Comparison of ENCODE assay signal across 28 mouse cellular contexts in genomic region chr1:73951178-73951577, GRCm38 (mm10).
DNase-seq lines count a peak whose midpoint lies in the region; ATAC-seq lines count a peak whose summit lies in the region.
"Had no signal": no experiment of that assay in that cellular context is flagged by ENCODE, and none has a peak within 500 bp of the region (broad histone marks: within the 10 kb centered on the region; RNA-seq: fewer than 3 reads in every experiment).

No protein-coding gene starts in this region.

- H3K4me2 ChIP-seq in heart, embryonic 13.5 days = no peak overlapping the region
- H3K4me2 ChIP-seq in heart, embryonic 12.5 days = no peak overlapping the region
- no peak overlapping the region for H3K4me2 ChIP-seq in limb, embryonic 15.5 days
- no peak overlapping the region for H3K4me2 ChIP-seq in hindbrain, embryonic 11.5 days (replicated peaks; ENCODE audit: low read depth, low read length)
- H3K4me2 ChIP-seq: forebrain, embryonic 13.5 days; heart, embryonic 11.5 days; hindbrain, embryonic 12.5 days; intestine, embryonic 15.5 days had no signal

- WGBS in heart, embryonic 13.5 days = 72% methylated on average over 3 of the region's 3 CpGs
- WGBS in heart, embryonic 12.5 days = 92% methylated on average over 3 of the region's 3 CpGs
- 91% methylated on average over 3 of the region's 3 CpGs for WGBS in limb, embryonic 15.5 days
- WGBS in limb, embryonic 10.5 days = 87% methylated on average over 3 of the region's 3 CpGs
- WGBS in hindbrain, embryonic 11.5 days = 92% methylated on average over 3 of the region's 3 CpGs

- H3K27ac ChIP-seq in heart, embryonic 13.5 days (replicated peaks) = peak overlapping the region; percentile 85
- no peak overlapping the region for H3K27ac ChIP-seq in heart, embryonic 12.5 days (ENCODE audit: poor library complexity, severe bottlenecking)
- peak overlapping the region; percentile 11 for H3K27ac ChIP-seq in limb, embryonic 15.5 days
- H3K27ac ChIP-seq in limb, embryonic 10.5 days = no peak overlapping the region
- H3K27ac ChIP-seq in hindbrain, embryonic 11.5 days (ENCODE audit: low read depth, low read length) = no peak overlapping the region
- H3K27ac ChIP-seq: forebrain, embryonic 13.5 days; hindbrain, embryonic 12.5 days; hindbrain, postnatal 0 days; intestine, embryonic 15.5 days; liver, embryonic 14.5 days had no signal

- no peak for ATAC-seq in heart, embryonic 13.5 days (ENCODE audit: extremely low read depth, insufficient number of reproducible peaks, low FRiP score, low TSS enrichment)
- ATAC-seq in heart, embryonic 12.5 days (ENCODE audit: insufficient number of reproducible peaks, low FRiP score) = no peak
- ATAC-seq in limb, embryonic 15.5 days (ENCODE audit: insufficient number of reproducible peaks, low FRiP score, low TSS enrichment, low read depth) = no peak
- no peak for ATAC-seq in hindbrain, embryonic 11.5 days (ENCODE audit: low FRiP score)
- ATAC-seq: forebrain, embryonic 13.5 days; hindbrain, postnatal 0 days; intestine, embryonic 15.5 days; Patski had no signal

- H3K9ac ChIP-seq in heart, embryonic 13.5 days = peak overlapping the region; percentile 47; the same call in 1 of the 2 replicates
- no peak overlapping the region for H3K9ac ChIP-seq in heart, embryonic 12.5 days
- H3K9ac ChIP-seq in limb, embryonic 15.5 days = no peak overlapping the region
- no peak overlapping the region for H3K9ac ChIP-seq in hindbrain, embryonic 11.5 days (ENCODE audit: low read depth, low read length)
- H3K9ac ChIP-seq: forebrain, embryonic 13.5 days; hindbrain, embryonic 12.5 days; intestine, embryonic 15.5 days; liver, embryonic 14.5 days had no signal

- H3K9me3 ChIP-seq in heart, embryonic 13.5 days = no peaks in the 10 kb centered on the region
- H3K9me3 ChIP-seq in heart, embryonic 12.5 days (replicated peaks) = no peaks in the 10 kb centered on the region
- no peaks in the 10 kb centered on the region for H3K9me3 ChIP-seq in limb, embryonic 15.5 days
- no peaks in the 10 kb centered on the region for H3K9me3 ChIP-seq in limb, embryonic 10.5 days (replicated peaks)
- H3K9me3 ChIP-seq in hindbrain, embryonic 11.5 days (ENCODE audit: control insufficient read depth, low read length) = no peaks in the 10 kb centered on the region
- H3K9me3 ChIP-seq: forebrain, embryonic 13.5 days; G1E; hindbrain, embryonic 12.5 days; intestine, embryonic 15.5 days had no signal

- peaks cover 57% of the 10 kb centered on the region for H3K36me3 ChIP-seq in heart, embryonic 13.5 days
- H3K36me3 ChIP-seq in heart, embryonic 12.5 days = peaks cover 59% of the 10 kb centered on the region
- H3K36me3 ChIP-seq in limb, embryonic 15.5 days = peaks cover 31% of the 10 kb centered on the region
- peaks cover 52% of the 10 kb centered on the region for H3K36me3 ChIP-seq in limb, embryonic 10.5 days
- no peaks in the 10 kb centered on the region for H3K36me3 ChIP-seq in hindbrain, embryonic 11.5 days (ENCODE audit: control insufficient read depth, insufficient read depth, low read length)
- H3K36me3 ChIP-seq: G1E had no signal

- DNase-seq in limb, embryonic 10.5 days (ENCODE audit: low spot score) = no peak
- peak; percentile 87 for DNase-seq in brain, adult 2 months (ENCODE audit: low read depth, low spot score)
- DNase-seq in skeletal muscle tissue, adult 2 months (ENCODE audit: low read depth, low spot score) = peak; percentile 58
- DNase-seq in hindbrain, embryonic 11.5 days (ENCODE audit: low spot score) = no peak
- DNase-seq: adrenal gland, postnatal 25 days; B cell, adult 2 months; cerebellum, adult 8-10 months; cerebellum, postnatal 36 days; kidney, adult 8-10 months; kidney, postnatal 10 days; layer of hippocampus, postnatal 36 days; left cerebral cortex, postnatal 4 days; liver; lung, adult 2 months; lung, postnatal 10 days; midbrain, embryonic 14.5 days; thymus, postnatal 4 days had no signal

- H3K4me1 ChIP-seq in heart, embryonic 13.5 days = peaks cover 97% of the 10 kb centered on the region
- H3K4me1 ChIP-seq in heart, embryonic 12.5 days (replicated peaks) = peaks cover 96% of the 10 kb centered on the region
- peaks cover 44% of the 10 kb centered on the region for H3K4me1 ChIP-seq in limb, embryonic 15.5 days
- peaks cover 40% of the 10 kb centered on the region for H3K4me1 ChIP-seq in limb, embryonic 10.5 days
- H3K4me1 ChIP-seq in hindbrain, embryonic 11.5 days (replicated peaks; ENCODE audit: control insufficient read depth, insufficient read depth, low read length) = no peaks in the 10 kb centered on the region

- no peaks in the 10 kb centered on the region for H3K27me3 ChIP-seq in heart, embryonic 13.5 days (replicated peaks)
- no peaks in the 10 kb centered on the region; the same call in 1 of the 2 replicates for H3K27me3 ChIP-seq in heart, embryonic 12.5 days (replicated peaks)
- H3K27me3 ChIP-seq in limb, embryonic 15.5 days = no peaks in the 10 kb centered on the region
- no peaks in the 10 kb centered on the region for H3K27me3 ChIP-seq in limb, embryonic 10.5 days (ENCODE audit: low read depth, poor library complexity, severe bottlenecking)
- no peaks in the 10 kb centered on the region for H3K27me3 ChIP-seq in hindbrain, embryonic 11.5 days (ENCODE audit: control insufficient read depth, insufficient read depth, low read length)
- H3K27me3 ChIP-seq: forebrain, embryonic 13.5 days; hindbrain, embryonic 12.5 days; intestine, embryonic 15.5 days; Patski had no signal

- no peak overlapping the region for H3K4me3 ChIP-seq in heart, embryonic 13.5 days
- H3K4me3 ChIP-seq in heart, embryonic 12.5 days = no peak overlapping the region
- H3K4me3 ChIP-seq in limb, embryonic 15.5 days = no peak overlapping the region
- no peak overlapping the region for H3K4me3 ChIP-seq in limb, embryonic 10.5 days
- no peak overlapping the region for H3K4me3 ChIP-seq in hindbrain, embryonic 11.5 days (ENCODE audit: low read depth, low read length)
- H3K4me3 ChIP-seq: forebrain, embryonic 13.5 days; hindbrain, embryonic 12.5 days; intestine, embryonic 15.5 days had no signal

Comparison
In these comparisons a context has a peak if more than half of its experiments do, and no peak if none do; other contexts are left out.
1. H3K27ac ChIP-seq: peak in heart, embryonic 13.5 days (single experiment) and limb, embryonic 15.5 days (single experiment); none in heart, embryonic 12.5 days (single experiment), limb, embryonic 10.5 days (single experiment) and hindbrain, embryonic 11.5 days (single experiment).
2. DNase-seq: peak in brain, adult 2 months (single experiment) and skeletal muscle tissue, adult 2 months (single experiment); none in limb, embryonic 10.5 days (single experiment) and hindbrain, embryonic 11.5 days (single experiment).